Mouse (Mus musculus) c-Kit-positive CD71-negative TER-119-negative erythroid progenitor cells, embryonic 14.5 days (primary cell): Measurements from ENCODE around the gene Fancl.
"Not testable (repeated sequence)": the region's sequence is repeated elsewhere in the genome, so short reads cannot be mapped to it uniquely, and the experiment has no call there.

Source experiments
- DNase-seq: peaks from one replicate; pipeline ENCODE4 v3.0.0-alpha.2; 2013; ENCODE audit warnings: low read depth

Gene Fancl

GRCm38 (mm10) chr11:26385971-26386370 lies at the start of gene Fancl:
Gene Fancl, plus strand, starts transcription at chr11:26386135.
- no peak for DNase-seq

GRCm38 (mm10) chr11:26336848-26337247 lies 49.1 kb upstream of the Fancl start:
- no peak for DNase-seq

GRCm38 (mm10) chr11:26370176-26370575 lies 15.8 kb upstream of the Fancl start:
- DNase-seq = not testable (repeated sequence)

- not testable (repeated sequence) for DNase-seq
Measured at GRCm38 (mm10) chr11:26371980-26372379, 14.0 kb upstream of the Fancl start.

GRCm38 (mm10) chr11:26374132-26374531 lies 11.8 kb upstream of the Fancl start:
- no peak for DNase-seq

- no peak for DNase-seq
Measured at GRCm38 (mm10) chr11:26378074-26378473, 7.9 kb upstream of the Fancl start.

GRCm38 (mm10) chr11:26381499-26381898 lies 4.4 kb upstream of the Fancl start:
- no peak for DNase-seq

- no peak for DNase-seq
Measured at GRCm38 (mm10) chr11:26386678-26387077, 743 bp downstream of the Fancl start.

GRCm38 (mm10) chr11:26387087-26387611 lies 1.2 kb downstream of the Fancl start:
- DNase-seq = peak; percentile 79

- DNase-seq = no peak
Measured at GRCm38 (mm10) chr11:26395561-26395960, 9.6 kb downstream of the Fancl start.

- DNase-seq = no peak
Measured at GRCm38 (mm10) chr11:26412972-26413371, 27.0 kb downstream of the Fancl start.

- DNase-seq = no peak
Measured at GRCm38 (mm10) chr11:26421472-26421871, 35.5 kb downstream of the Fancl start.

GRCm38 (mm10) chr11:26434229-26434628 lies 48.3 kb downstream of the Fancl start:
- no peak for DNase-seq

- no peak for DNase-seq
Measured at GRCm38 (mm10) chr11:26437818-26438217, 51.9 kb downstream of the Fancl start.

- no peak for DNase-seq
Measured at GRCm38 (mm10) chr11:26441121-26441520, 55.2 kb downstream of the Fancl start.

- no peak for DNase-seq
Measured at GRCm38 (mm10) chr11:26444374-26444773, 58.4 kb downstream of the Fancl start.

GRCm38 (mm10) chr11:26449789-26450188 lies 63.9 kb downstream of the Fancl start:
- no peak for DNase-seq

GRCm38 (mm10) chr11:26450636-26451035 lies 64.7 kb downstream of the Fancl start:
- DNase-seq = no peak

GRCm38 (mm10) chr11:26451228-26451627 lies 65.3 kb downstream of the Fancl start:
- DNase-seq = no peak

GRCm38 (mm10) chr11:26452693-26453092 lies 66.8 kb downstream of the Fancl start:
- no peak for DNase-seq

GRCm38 (mm10) chr11:26454081-26454480 lies 68.1 kb downstream of the Fancl start:
- no peak for DNase-seq

- no peak for DNase-seq
Measured at GRCm38 (mm10) chr11:26477037-26477739, 91.3 kb downstream of the Fancl start.

GRCm38 (mm10) chr11:26481691-26482242 lies 95.8 kb downstream of the Fancl start:
- no peak for DNase-seq
